ENCODE assay signal across 8 mouse cellular contexts in genomic region chr17:87530162-87530817, GRCm38 (mm10).
DNase-seq lines count a peak whose midpoint lies in the region; ATAC-seq lines count a peak whose summit lies in the region.

No protein-coding gene starts in this region.

- DNase-seq in adrenal gland, adult 18-20 months (ENCODE audit: low spot score in 2 of 2): peak; percentile 92 to 95
- DNase-seq in embryo, embryonic 11.5 days (ENCODE audit: low read depth, low spot score): peak; percentile 54
- DNase-seq in gonadal fat pad, adult 2 months (ENCODE audit: low read depth): peak; percentile 40
- peak; percentile 74 to 82 for DNase-seq in left cerebral cortex, postnatal 25 days (ENCODE audit: low spot score in 2 of 2)
- peak; percentile 72 to 80 for DNase-seq in right cerebral cortex, postnatal 10 days (ENCODE audit: low spot score in 2 of 2)
- peak; percentile 76 for DNase-seq in urinary bladder, postnatal 10 days (ENCODE audit: low spot score)

- H3K27me3 ChIP-seq in intestine, embryonic 16.5 days (replicated peaks; ENCODE audit: control insufficient read depth, insufficient read depth, low read length): no peaks in the 10 kb centered on the region

- peak overlapping the region; percentile 63 for H3K4me2 ChIP-seq in intestine, embryonic 16.5 days (ENCODE audit: low read depth, low read length)

- H3K9me3 ChIP-seq in intestine, embryonic 16.5 days (ENCODE audit: control insufficient read depth, low read length): no peaks in the 10 kb centered on the region

- 18% methylated on average over 29 of the region's 29 CpGs for whole genome bisulfite sequencing in intestine, embryonic 16.5 days

- intact Hi-C loops in left cerebral cortex, postnatal 25 days (cut with DNase I): loop anchor here (1.0 to 5.0 kb wide), 3 partner anchors 84 to 213 kb away; partner anchors contain the start of gene Calm2

- H3K4me1 ChIP-seq in intestine, embryonic 16.5 days (ENCODE audit: control insufficient read depth, insufficient read depth, low read length): peaks cover 20% of the 10 kb centered on the region

- H3K9ac ChIP-seq in intestine, embryonic 16.5 days (ENCODE audit: low read depth, low read length): peak overlapping the region; percentile 65

- no peaks in the 10 kb centered on the region for H3K36me3 ChIP-seq in intestine, embryonic 16.5 days (ENCODE audit: control insufficient read depth, insufficient read depth, low read length)

- H3K4me3 ChIP-seq in intestine, embryonic 16.5 days (ENCODE audit: low read length): peak overlapping the region; percentile 48

- peak overlapping the region; percentile 78 for H3K27ac ChIP-seq in intestine, embryonic 16.5 days (ENCODE audit: low read length)

- ATAC-seq in intestine, embryonic 16.5 days: peak; percentile 83
- ATAC-seq in megakaryocyte-erythroid progenitor cell, adult 5-6 weeks (replicated peaks; ENCODE audit: low FRiP score, low TSS enrichment, poor library complexity, severe bottlenecking): peak; percentile 74

Comparison
In these comparisons a context has a peak if more than half of its experiments do, and no peak if none do; other contexts are left out.
1. Peak in every context shown above with its lines: DNase-seq, ATAC-seq, H3K4me3 ChIP-seq and H3K27ac ChIP-seq.
2. DNase-seq: peak in every context shown above with its lines; median percentile 94 in adrenal gland, adult 18-20 months; 78 in left cerebral cortex, postnatal 25 days; 76 in right cerebral cortex, postnatal 10 days; 76 in urinary bladder, postnatal 10 days; 54 in embryo, embryonic 11.5 days; 40 in gonadal fat pad, adult 2 months.